Mouse (Mus musculus) midbrain, embryonic 12.5 days (tissue): ENCODE results near the gene Fam189b. TPM values are rescaled to one million over a fixed set of nuclear protein-coding genes. Genes with fewer than 3 reads are reported as not detected.

Source experiments
- ATAC-seq: fragments of 200-750 bp; cut with Nextera tagmentation; 2 replicates; pipeline ENCODE4 v1.8.0; 2017; ENCODE audit warnings: low read depth, moderate TSS enrichment, moderate library complexity; ENCODE audit not compliant: low FRiP score
- H3K27ac ChIP-seq: fragments of 300-500 bp; sonication (generic); replicated peaks from 2 replicates; pipeline ENCODE4 v1.5.1; 2016; ENCODE audit warnings: mild to moderate bottlenecking
- H3K27me3 ChIP-seq: fragments of 300-500 bp; sonication (generic); 2 replicates; pipeline ENCODE4 v1.6.1; 2016; ENCODE audit warnings: mild to moderate bottlenecking
- H3K36me3 ChIP-seq: fragments of 300-500 bp; sonication (generic); 2 replicates; pipeline ENCODE4 v1.6.1; 2016
- H3K4me1 ChIP-seq: fragments of 300-500 bp; sonication (generic); 2 replicates; pipeline ENCODE4 v1.6.1; 2016
- H3K4me2 ChIP-seq: fragments of 300-500 bp; sonication (generic); replicated peaks from 2 replicates; pipeline ENCODE4 v1.6.1; 2016; ENCODE audit warnings: mild to moderate bottlenecking, moderate library complexity
- H3K4me3 ChIP-seq: fragments of 300-500 bp; sonication (generic); 2 replicates; pipeline ENCODE4 v1.5.1; 2016; ENCODE audit warnings: mild to moderate bottlenecking
- H3K9ac ChIP-seq: fragments of 300-500 bp; sonication (generic); replicated peaks from 2 replicates; pipeline ENCODE4 v1.6.1; 2016; ENCODE audit warnings: mild to moderate bottlenecking, moderate library complexity
- H3K9me3 ChIP-seq: fragments of 300-500 bp; sonication (generic); 2 replicates; pipeline ENCODE4 v1.6.1; 2016; ENCODE audit warnings: mild to moderate bottlenecking
- WGBS: fragments of 180-500 bp; shearing (Covaris S2); methylation state at CpG from one replicate; pipeline ENCODE4 v1.1.7; 2016; 5-methylcytosine and 5-hydroxymethylcytosine counted together
- polyA plus RNA-seq: library from polyadenylated mRNA; unstranded; fragments of >200 nt; fragmentation: Nextera tagmentation; extraction: Ambion mirVana; gene quantifications from 2 replicates; pipeline ENCODE4 v1.2.1, GENCODE M21; 2016

Gene Fam189b
- 29.5 and 30.3 TPM in 2 replicates for polyA plus RNA-seq

GRCm38 (mm10) chr3:89183058-89183958 is at the start of gene Fam189b:
Gene Fam189b (plus strand): TSS chr3:89183143.
- peak; percentile 91 for ATAC-seq
- WGBS, result 6% methylated on average over 39 of the region's 39 CpGs
- H3K4me3 ChIP-seq, result peak within 1 kb of the TSS; percentile 62
- H3K36me3 ChIP-seq, result peaks cover 39% of the 10 kb centered on the region
- H3K4me1 ChIP-seq, result peaks cover 54% of the 10 kb centered on the region
- peak within 1 kb of the TSS; percentile 96 for H3K4me2 ChIP-seq
- H3K27ac ChIP-seq, result peak within 1 kb of the TSS; percentile 90
- peak within 1 kb of the TSS; percentile 88 for H3K9ac ChIP-seq
- peaks cover 14% of the 10 kb centered on the region for H3K27me3 ChIP-seq
- H3K9me3 ChIP-seq, result no peaks in the 10 kb centered on the region

GRCm38 (mm10) chr3:89133752-89134151 is 49.2 kb upstream of the Fam189b start:
- H3K27ac ChIP-seq, result no peak overlapping the region
- H3K36me3 ChIP-seq, result no peaks in the 10 kb centered on the region
- 86% methylated on average over 1 of the region's 1 CpGs for WGBS
- H3K4me2 ChIP-seq, result no peak overlapping the region
- H3K4me3 ChIP-seq, result no peak overlapping the region
- no peaks in the 10 kb centered on the region for H3K9me3 ChIP-seq
- no peak overlapping the region for H3K9ac ChIP-seq
- H3K4me1 ChIP-seq, result peaks cover 7% of the 10 kb centered on the region; the same call in 1 of the 2 replicates
- ATAC-seq, result no peak
- H3K27me3 ChIP-seq, result peaks cover 21% of the 10 kb centered on the region

- no peak for ATAC-seq
- WGBS, result 73% methylated on average over 3 of the region's 3 CpGs
- no peak within 1 kb of the TSS for H3K9ac ChIP-seq
- no peak within 1 kb of the TSS for H3K4me3 ChIP-seq
- no peaks in the 10 kb centered on the region for H3K9me3 ChIP-seq
- H3K4me2 ChIP-seq, result no peak within 1 kb of the TSS
- H3K27me3 ChIP-seq, result peaks cover 21% of the 10 kb centered on the region
- peaks cover 7% of the 10 kb centered on the region; the same call in 1 of the 2 replicates for H3K4me1 ChIP-seq
- H3K36me3 ChIP-seq, result no peaks in the 10 kb centered on the region
- H3K27ac ChIP-seq, result no peak within 1 kb of the TSS
These were observed 47.0 kb upstream of the Fam189b start, which contains the start of gene Pklr for GRCm38 (mm10) chr3:89135958-89136357. Gene Pklr (plus strand): TSS chr3:89136142.

GRCm38 (mm10) chr3:89136365-89136764 is 46.6 kb upstream of the Fam189b start:
- H3K9ac ChIP-seq, result no peak overlapping the region
- no peak overlapping the region for H3K4me2 ChIP-seq
- peaks cover 7% of the 10 kb centered on the region; the same call in 1 of the 2 replicates for H3K4me1 ChIP-seq
- 45% methylated on average over 9 of the region's 9 CpGs for WGBS
- no peaks in the 10 kb centered on the region for H3K9me3 ChIP-seq
- H3K27ac ChIP-seq, result no peak overlapping the region
- H3K36me3 ChIP-seq, result no peaks in the 10 kb centered on the region
- no peak overlapping the region for H3K4me3 ChIP-seq
- peaks cover 21% of the 10 kb centered on the region for H3K27me3 ChIP-seq
- ATAC-seq, result no peak

GRCm38 (mm10) chr3:89144821-89145220 is 38.1 kb upstream of the Fam189b start:
- no peaks in the 10 kb centered on the region for H3K9me3 ChIP-seq
- H3K4me1 ChIP-seq, result peaks cover 12% of the 10 kb centered on the region
- H3K27ac ChIP-seq, result no peak overlapping the region
- H3K4me3 ChIP-seq, result no peak overlapping the region
- no peak overlapping the region for H3K9ac ChIP-seq
- peaks cover 36% of the 10 kb centered on the region for H3K27me3 ChIP-seq
- ATAC-seq, result no peak
- 89% methylated on average over 10 of the region's 10 CpGs for WGBS
- H3K4me2 ChIP-seq, result no peak overlapping the region
- no peaks in the 10 kb centered on the region for H3K36me3 ChIP-seq

GRCm38 (mm10) chr3:89145566-89145965 is 37.4 kb upstream of the Fam189b start:
- ATAC-seq, result no peak
- WGBS, result 24% methylated on average over 8 of the region's 8 CpGs
- no peak overlapping the region for H3K4me3 ChIP-seq
- no peak overlapping the region for H3K9ac ChIP-seq
- H3K9me3 ChIP-seq, result no peaks in the 10 kb centered on the region
- no peak overlapping the region for H3K4me2 ChIP-seq
- H3K4me1 ChIP-seq, result peaks cover 12% of the 10 kb centered on the region
- no peaks in the 10 kb centered on the region for H3K36me3 ChIP-seq
- H3K27me3 ChIP-seq, result peaks cover 43% of the 10 kb centered on the region
- no peak overlapping the region for H3K27ac ChIP-seq

- Histone ChIP-seq H3K4me2 (peak overlapping the region; percentile 12; the same call in 1 of the 2 replicates), H3K36me3 (peaks cover 4% of the 10 kb centered on the region; the same call in 1 of the 2 replicates), H3K4me3 (no peak overlapping the region), H3K27ac (no peak overlapping the region), H3K9me3 (no peaks in the 10 kb centered on the region), H3K4me1 (peaks cover 12% of the 10 kb centered on the region), H3K9ac (no peak overlapping the region), H3K27me3 (peaks cover 45% of the 10 kb centered on the region)
- ATAC-seq, result 0 out of 2 replicates have a peak, but pooled peaks have one; percentile 23
- WGBS, result 25% methylated on average over 26 of the region's 26 CpGs
These were observed 35.6 kb upstream of the Fam189b start for GRCm38 (mm10) chr3:89147101-89147978.

GRCm38 (mm10) chr3:89147979-89148311 is 35.0 kb upstream of the Fam189b start:
- peaks cover 7% of the 10 kb centered on the region; the same call in 1 of the 2 replicates for H3K36me3 ChIP-seq
- WGBS, result 13% methylated on average over 15 of the region's 15 CpGs
- H3K9ac ChIP-seq, result no peak overlapping the region
- H3K27ac ChIP-seq, result no peak overlapping the region
- peak overlapping the region; percentile 12; the same call in 1 of the 2 replicates for H3K4me2 ChIP-seq
- peaks cover 12% of the 10 kb centered on the region for H3K4me1 ChIP-seq
- ATAC-seq, result no peak
- H3K9me3 ChIP-seq, result no peaks in the 10 kb centered on the region
- H3K4me3 ChIP-seq, result no peak overlapping the region
- peaks cover 45% of the 10 kb centered on the region for H3K27me3 ChIP-seq

GRCm38 (mm10) chr3:89148567-89148966 is 34.4 kb upstream of the Fam189b start:
- H3K4me3 ChIP-seq, result no peak overlapping the region
- H3K27ac ChIP-seq, result no peak overlapping the region
- WGBS, result 76% methylated on average over 14 of the region's 14 CpGs
- peaks cover 12% of the 10 kb centered on the region for H3K4me1 ChIP-seq
- no peak for ATAC-seq
- peaks cover 45% of the 10 kb centered on the region for H3K27me3 ChIP-seq
- no peaks in the 10 kb centered on the region for H3K9me3 ChIP-seq
- no peak overlapping the region for H3K9ac ChIP-seq
- H3K4me2 ChIP-seq, result no peak overlapping the region
- peaks cover 7% of the 10 kb centered on the region; the same call in 1 of the 2 replicates for H3K36me3 ChIP-seq

- Histone ChIP-seq H3K36me3 (peaks cover 7% of the 10 kb centered on the region; the same call in 1 of the 2 replicates), H3K27ac (no peak overlapping the region), H3K4me1 (peaks cover 4% of the 10 kb centered on the region), H3K4me3 (no peak overlapping the region), H3K9me3 (no peaks in the 10 kb centered on the region), H3K4me2 (no peak overlapping the region), H3K9ac (no peak overlapping the region), H3K27me3 (peaks cover 34% of the 10 kb centered on the region)
- 65% methylated on average over 17 of the region's 17 CpGs for WGBS
- no peak for ATAC-seq
These were observed 30.7 kb upstream of the Fam189b start for GRCm38 (mm10) chr3:89152084-89152835.

GRCm38 (mm10) chr3:89156951-89157350 is 26.0 kb upstream of the Fam189b start:
- no peak overlapping the region for H3K4me3 ChIP-seq
- no peak overlapping the region for H3K9ac ChIP-seq
- H3K9me3 ChIP-seq, result no peaks in the 10 kb centered on the region
- peaks cover 8% of the 10 kb centered on the region for H3K27me3 ChIP-seq
- no peak for ATAC-seq
- H3K4me1 ChIP-seq, result peaks cover 27% of the 10 kb centered on the region
- H3K4me2 ChIP-seq, result no peak overlapping the region
- peaks cover 7% of the 10 kb centered on the region; the same call in 1 of the 2 replicates for H3K36me3 ChIP-seq
- no peak overlapping the region for H3K27ac ChIP-seq
- 93% methylated on average over 8 of the region's 8 CpGs for WGBS
